Mouse (Mus musculus) forebrain, embryonic 13.5 days (tissue): ENCODE data around the gene Foxe1. TPM values are rescaled to one million over a fixed set of nuclear protein-coding genes. Genes with fewer than 3 reads are reported as not detected.
A peak's percentile ranks its signal among the peaks of the same experiment; 100 is the strongest.

ENCODE experiments used
- ATAC-seq: fragments of 200-750 bp; cut with Nextera tagmentation; 2 replicates; pipeline ENCODE4 v1.8.0; 2017
- H3K27ac ChIP-seq: fragments of 300-500 bp; sonication (generic); 2 replicates; pipeline ENCODE4 v1.5.1; 2015; ENCODE audit warnings: inconsistent platforms, mild to moderate bottlenecking, moderate library complexity
- H3K27me3 ChIP-seq: fragments of 300-500 bp; sonication (generic); 2 replicates; pipeline ENCODE4 v1.6.1; 2015; ENCODE audit warnings: mild to moderate bottlenecking, inconsistent platforms
- H3K36me3 ChIP-seq: fragments of 300-500 bp; sonication (generic); 2 replicates; pipeline ENCODE4 v1.6.1; 2015; ENCODE audit warnings: mild to moderate bottlenecking, inconsistent platforms; ENCODE audit not compliant: poor library complexity, severe bottlenecking
- H3K4me1 ChIP-seq: fragments of 300-500 bp; sonication (generic); 2 replicates; pipeline ENCODE4 v1.6.1; 2015; ENCODE audit warnings: inconsistent platforms
- H3K4me2 ChIP-seq: fragments of 300-500 bp; sonication (generic); 2 replicates; pipeline ENCODE4 v1.6.1; 2015; ENCODE audit warnings: inconsistent platforms, mild to moderate bottlenecking, moderate library complexity
- H3K4me3 ChIP-seq: fragments of 300-500 bp; sonication (generic); 2 replicates; pipeline ENCODE4 v1.5.1; 2015; ENCODE audit warnings: mild to moderate bottlenecking, inconsistent platforms
- H3K9ac ChIP-seq: fragments of 300-500 bp; sonication (generic); 2 replicates; pipeline ENCODE4 v1.6.1; 2015; ENCODE audit warnings: mild to moderate bottlenecking, inconsistent platforms
- H3K9me3 ChIP-seq: fragments of 300-500 bp; sonication (generic); replicated peaks from 2 replicates; pipeline ENCODE4 v1.6.1; 2016; ENCODE audit warnings: inconsistent platforms
- WGBS: fragments of 180-500 bp; shearing (Covaris S2); methylation state at CpG from one replicate; pipeline ENCODE4 v1.1.7; 2015; 5-methylcytosine and 5-hydroxymethylcytosine counted together
- polyA plus RNA-seq: library from polyadenylated mRNA; unstranded; fragments of >200 nt; fragmentation: Nextera tagmentation; extraction: Ambion mirVana; gene quantifications from 2 replicates; pipeline ENCODE4 v1.2.1, GENCODE M21; 2015

Foxe1 gene
- polyA plus RNA-seq, 1 experiment from 2014 or later = not detected

GRCm38 (mm10) chr4:46388556-46388955 is 45.1 kb downstream of the Foxe1 start:
- no peaks in the 10 kb centered on the region for H3K9me3 ChIP-seq
- H3K27ac ChIP-seq = no peak overlapping the region
- H3K4me1 ChIP-seq = 0 out of 2 replicates have a peak, but pooled peaks cover 12% of the 10 kb centered on the region
- 44% methylated on average over 5 of the region's 5 CpGs for WGBS
- peak overlapping the region; percentile 79; the same call in 1 of the 2 replicates for H3K9ac ChIP-seq
- no peak for ATAC-seq
- H3K36me3 ChIP-seq = peaks cover 30% of the 10 kb centered on the region
- H3K27me3 ChIP-seq = peaks cover 3% of the 10 kb centered on the region; the same call in 1 of the 2 replicates
- peak overlapping the region; percentile 67 for H3K4me2 ChIP-seq
- H3K4me3 ChIP-seq = peak overlapping the region; percentile 57

- Histone ChIP-seq H3K4me1 (0 out of 2 replicates have a peak, but pooled peaks cover 12% of the 10 kb centered on the region), H3K9ac (peak within 1 kb of the TSS; percentile 79), H3K4me2 (peak within 1 kb of the TSS; percentile 67), H3K36me3 (peaks cover 26% of the 10 kb centered on the region), H3K9me3 (no peaks in the 10 kb centered on the region), H3K27me3 (peaks cover 3% of the 10 kb centered on the region; the same call in 1 of the 2 replicates), H3K4me3 (peak within 1 kb of the TSS; percentile 57), H3K27ac (peak within 1 kb of the TSS; percentile 88)
- under 1% methylated on average over 56 of the region's 56 CpGs for WGBS
- peak; percentile 97 for ATAC-seq
Measured at GRCm38 (mm10) chr4:46389013-46389611, 45.7 kb downstream of the Foxe1 start, which contains the start of gene Trmo. Gene Trmo (minus strand): TSS chr4:46389437.

GRCm38 (mm10) chr4:46389612-46390341 is 46.4 kb downstream of the Foxe1 start:
- no peak for ATAC-seq
- H3K27me3 ChIP-seq = peaks cover 3% of the 10 kb centered on the region; the same call in 1 of the 2 replicates
- 3% methylated on average over 24 of the region's 24 CpGs for WGBS
- H3K4me3 ChIP-seq = peak overlapping the region; percentile 57
- H3K9ac ChIP-seq = peak overlapping the region; percentile 79
- H3K27ac ChIP-seq = peak overlapping the region; percentile 88
- no peaks in the 10 kb centered on the region for H3K9me3 ChIP-seq
- peak overlapping the region; percentile 67 for H3K4me2 ChIP-seq
- 0 out of 2 replicates have a peak, but pooled peaks cover 12% of the 10 kb centered on the region for H3K4me1 ChIP-seq
- peaks cover 19% of the 10 kb centered on the region for H3K36me3 ChIP-seq

DNA sequence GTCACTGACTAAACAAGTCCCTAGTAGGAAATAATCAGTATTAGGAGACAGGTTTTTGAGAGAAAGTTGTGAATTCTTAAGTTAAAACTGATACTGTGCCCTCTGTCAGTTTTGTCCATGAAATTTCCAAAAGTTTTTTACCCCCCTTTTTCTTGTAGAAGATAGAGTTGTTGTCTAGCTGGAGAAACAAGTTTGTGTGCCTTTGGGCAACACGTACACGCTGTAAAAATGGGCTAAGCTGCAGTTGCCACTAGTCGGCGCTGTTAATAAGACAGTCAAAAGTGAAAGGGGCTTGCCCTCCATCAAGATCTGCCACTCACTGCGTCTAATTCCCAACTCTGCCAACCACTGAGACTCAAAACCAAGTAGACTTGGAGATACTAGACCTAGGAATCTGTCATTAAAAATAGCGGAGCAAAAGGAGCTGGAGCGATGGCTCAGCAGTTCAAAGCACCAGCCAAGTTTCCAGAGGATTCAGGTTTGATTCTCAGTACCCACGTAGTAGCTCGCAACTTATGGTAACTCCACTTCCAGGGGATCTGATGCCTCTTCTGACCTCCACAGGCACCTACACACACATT is 47.1 kb downstream of the Foxe1 start:
- peak overlapping the region; percentile 67 for H3K4me2 ChIP-seq
- H3K9me3 ChIP-seq = no peaks in the 10 kb centered on the region
- peaks cover 3% of the 10 kb centered on the region; the same call in 1 of the 2 replicates for H3K27me3 ChIP-seq
- no peak overlapping the region for H3K27ac ChIP-seq
- H3K36me3 ChIP-seq = peaks cover 12% of the 10 kb centered on the region
- no peak overlapping the region for H3K9ac ChIP-seq
- ATAC-seq = no peak
- 0 out of 2 replicates have a peak, but pooled peaks cover 12% of the 10 kb centered on the region for H3K4me1 ChIP-seq
- WGBS = 24% methylated on average over 9 of the region's 9 CpGs
- H3K4me3 ChIP-seq = peak overlapping the region; percentile 57; the same call in 1 of the 2 replicates

DNA sequence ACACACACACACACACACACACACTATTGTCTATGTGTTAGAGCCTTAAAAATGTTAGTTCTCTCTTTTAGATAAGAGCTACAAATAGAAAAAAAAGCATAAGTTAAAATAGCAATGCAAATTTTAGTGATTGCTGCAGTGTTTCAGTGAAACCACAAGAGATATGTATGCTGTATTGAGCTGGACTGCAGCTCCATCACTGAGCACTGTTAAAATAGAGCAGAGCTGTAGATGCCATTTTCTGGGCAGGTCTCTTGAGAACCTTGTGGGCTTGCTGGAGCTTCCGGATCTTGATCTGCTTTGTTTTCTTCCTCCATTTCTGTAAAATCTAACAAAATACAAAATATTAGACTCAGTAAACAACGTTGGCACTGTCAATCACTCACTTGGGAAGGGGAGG is 51.0 kb downstream of the Foxe1 start:
- Histone ChIP-seq H3K9me3 (no peaks in the 10 kb centered on the region), H3K4me1 (0 out of 2 replicates have a peak, but pooled peaks cover 5% of the 10 kb centered on the region), H3K4me2 (no peak overlapping the region), H3K9ac (no peak overlapping the region), H3K4me3 (no peak overlapping the region), H3K27ac (no peak overlapping the region), H3K36me3 (no peaks in the 10 kb centered on the region), H3K27me3 (peaks cover 3% of the 10 kb centered on the region; the same call in 1 of the 2 replicates)
- 82% methylated on average over 2 of the region's 2 CpGs for WGBS
- ATAC-seq = no peak

- H3K27ac ChIP-seq = no peak overlapping the region
- peaks cover 5% of the 10 kb centered on the region; the same call in 1 of the 2 replicates for H3K9me3 ChIP-seq
- WGBS = 34% methylated on average over 5 of the region's 5 CpGs
- no peak overlapping the region for H3K9ac ChIP-seq
- H3K36me3 ChIP-seq = no peaks in the 10 kb centered on the region
- peaks cover 3% of the 10 kb centered on the region; the same call in 1 of the 2 replicates for H3K27me3 ChIP-seq
- H3K4me1 ChIP-seq = no peaks in the 10 kb centered on the region
- H3K4me2 ChIP-seq = no peak overlapping the region
- H3K4me3 ChIP-seq = no peak overlapping the region
- no peak for ATAC-seq
Measured at GRCm38 (mm10) chr4:46395736-46396135, 52.3 kb downstream of the Foxe1 start.

Other genes with a start within 250 kb of the Foxe1 start
- gene Ncbp1, start 205.0 kb upstream of the Foxe1 start, polyA plus RNA-seq = 107 and 110 TPM in 2 replicates
- gene Tstd2, start 204.9 kb upstream of the Foxe1 start, polyA plus RNA-seq = 44.5 and 45.5 TPM in 2 replicates
- gene Xpa, start 147.3 kb upstream of the Foxe1 start, polyA plus RNA-seq = 32.2 and 32.4 TPM in 2 replicates
- gene Trmo, start 45.8 kb downstream of the Foxe1 start, polyA plus RNA-seq = 11.1 and 11.4 TPM in 2 replicates
- gene Hemgn, start 69.9 kb downstream of the Foxe1 start, polyA plus RNA-seq = 0.09 and 0.77 TPM in 2 replicates
- 210 and 214 TPM in 2 replicates for gene Anp32b, start 107.3 kb downstream of the Foxe1 start, polyA plus RNA-seq
- gene Nans, start 145.6 kb downstream of the Foxe1 start, polyA plus RNA-seq = 71.0 and 74.0 TPM in 2 replicates
- 0.30 and 0.43 TPM in 2 replicates for gene Trim14, start 192.5 kb downstream of the Foxe1 start, polyA plus RNA-seq